8 mouse cellular contexts compared by ENCODE assay signal in genomic region chr7:90426020-90427001, GRCm38 (mm10). TPM values are rescaled to one million over a fixed set of nuclear protein-coding genes. Genes with fewer than 3 reads are reported as not detected.
DNase-seq lines count a peak whose midpoint lies in the region; ATAC-seq lines count a peak whose summit lies in the region.

Gene Ccdc89 (plus strand): TSS chr7:90426577.

- intact Hi-C loops in heart, postnatal 25 days (cut with DNase I): loop anchor here (5.0 kb wide), 1 partner anchor 444 kb away; the partner anchor contains the start of gene Eed

- no peaks in the 10 kb centered on the region for H3K9me3 ChIP-seq in forebrain, embryonic 16.5 days (ENCODE audit: control insufficient read depth, low read length)
- H3K9me3 ChIP-seq in liver, embryonic 15.5 days (replicated peaks): no peaks in the 10 kb centered on the region
- no peaks in the 10 kb centered on the region for H3K9me3 ChIP-seq in neural tube, embryonic 11.5 days (ENCODE audit: control insufficient read depth, low read length)

- peak within 1 kb of the TSS; percentile 44 for H3K4me3 ChIP-seq in forebrain, embryonic 16.5 days (replicated peaks; ENCODE audit: low read length)
- H3K4me3 ChIP-seq in liver, embryonic 15.5 days (replicated peaks): peak within 1 kb of the TSS; percentile 35
- peak within 1 kb of the TSS; percentile 26 for H3K4me3 ChIP-seq in neural tube, embryonic 11.5 days (ENCODE audit: low read depth, low read length)

- peak; percentile 100 for ATAC-seq in forebrain, embryonic 16.5 days
- peak; percentile 86 for ATAC-seq in liver, embryonic 15.5 days (ENCODE audit: insufficient read depth)
- ATAC-seq in neural tube, embryonic 11.5 days (ENCODE audit: insufficient read depth, low FRiP score, low TSS enrichment): peak; percentile 100

- H3K27me3 ChIP-seq in forebrain, embryonic 16.5 days (replicated peaks; ENCODE audit: control insufficient read depth, insufficient read depth, low read length): no peaks in the 10 kb centered on the region
- H3K27me3 ChIP-seq in liver, embryonic 15.5 days: peaks cover 9% of the 10 kb centered on the region; the same call in 1 of the 2 replicates
- no peaks in the 10 kb centered on the region for H3K27me3 ChIP-seq in neural tube, embryonic 11.5 days (ENCODE audit: control insufficient read depth, insufficient read depth, low read length)

- 0 out of 2 replicates have a peak within 1 kb of the TSS, but pooled peaks have one; percentile 38 for H3K27ac ChIP-seq in forebrain, embryonic 16.5 days (ENCODE audit: low read length)
- no peak within 1 kb of the TSS for H3K27ac ChIP-seq in liver, embryonic 15.5 days (replicated peaks)
- no peak within 1 kb of the TSS for H3K27ac ChIP-seq in neural tube, embryonic 11.5 days (ENCODE audit: low read depth, low read length)

- H3K9ac ChIP-seq in forebrain, embryonic 16.5 days (replicated peaks; ENCODE audit: low read depth, low read length): peak within 1 kb of the TSS; percentile 54
- H3K9ac ChIP-seq in liver, embryonic 15.5 days: no peak within 1 kb of the TSS
- peak within 1 kb of the TSS; percentile 32 for H3K9ac ChIP-seq in neural tube, embryonic 11.5 days (ENCODE audit: low read length)

- H3K4me2 ChIP-seq in forebrain, embryonic 16.5 days (ENCODE audit: low read length): peak within 1 kb of the TSS; percentile 76
- peak within 1 kb of the TSS; percentile 55 for H3K4me2 ChIP-seq in liver, embryonic 15.5 days
- peak within 1 kb of the TSS; percentile 59 for H3K4me2 ChIP-seq in neural tube, embryonic 11.5 days (ENCODE audit: low read depth)

- WGBS in forebrain, embryonic 16.5 days: 21% methylated on average over 29 of the region's 29 CpGs
- WGBS in large intestine, adult 2 months: 23% methylated on average over 29 of the region's 29 CpGs
- WGBS in liver, embryonic 15.5 days (ENCODE audit: insufficient replicate concordance): 20% methylated on average over 29 of the region's 29 CpGs
- 23% methylated on average over 29 of the region's 29 CpGs for WGBS in neural tube, embryonic 11.5 days

- H3K4me1 ChIP-seq in forebrain, embryonic 16.5 days (replicated peaks; ENCODE audit: control insufficient read depth, insufficient read depth, low read length): peaks cover 6% of the 10 kb centered on the region; the same call in 1 of the 2 replicates
- no peaks in the 10 kb centered on the region for H3K4me1 ChIP-seq in liver, embryonic 15.5 days (replicated peaks)
- H3K4me1 ChIP-seq in neural tube, embryonic 11.5 days (ENCODE audit: control insufficient read depth, insufficient read depth, low read length): no peaks in the 10 kb centered on the region

- peak; percentile 93 for DNase-seq in MN1 (ENCODE audit: low spot score)
- peak; percentile 88 for DNase-seq in cerebellum, adult 11-12 months
- DNase-seq in heart, postnatal 25 days (ENCODE audit: low spot score): peak; percentile 73
- DNase-seq in large intestine, adult 2 months (ENCODE audit: low read depth, low spot score): peak; percentile 62
- DNase-seq in neural tube, embryonic 11.5 days (ENCODE audit: low spot score): peak; percentile 81
- DNase-seq in testis, postnatal 10 days (ENCODE audit: low spot score): peak; percentile 82

- no peaks in the 10 kb centered on the region for H3K36me3 ChIP-seq in forebrain, embryonic 16.5 days (ENCODE audit: control insufficient read depth, insufficient read depth)
- no peaks in the 10 kb centered on the region for H3K36me3 ChIP-seq in liver, embryonic 15.5 days (replicated peaks)
- no peaks in the 10 kb centered on the region for H3K36me3 ChIP-seq in neural tube, embryonic 11.5 days (ENCODE audit: control insufficient read depth, insufficient read depth, low read length)

RNA-seq across cellular contexts. Expression of gene Ccdc89, which starts in this region (rescaled TPM):
- 1.3 and 1.5 TPM in 2 replicates for polyA plus RNA-seq in forebrain, embryonic 16.5 days (2015; fragmentation: Nextera tagmentation; extraction: Ambion mirVana)
- total RNA-seq in heart, postnatal 25 days (2021): under 1 TPM; 0.26 to 0.28 TPM
- 0.09 TPM in 1 of 2 replicates, not detected in the other for polyA plus RNA-seq in large intestine, adult 2 months (2012; rRNA removed)
- 0.13 TPM in 2 replicates for polyA plus RNA-seq in liver, embryonic 15.5 days (2015; fragmentation: Nextera tagmentation; extraction: Ambion mirVana)
- 2.4 and 3.0 TPM in 2 replicates for polyA plus RNA-seq in neural tube, embryonic 11.5 days (2014; fragmentation: Nextera tagmentation; extraction: Ambion mirVana)

Comparison
In these comparisons a context has a peak if more than half of its experiments do, and no peak if none do; other contexts are left out.
1. Peak in DNase-seq in heart, postnatal 25 days; RNA of the gene not detected or under 1 TPM.
2. Peak in DNase-seq in large intestine, adult 2 months; RNA of the gene not detected or under 1 TPM.
3. Peak in ATAC-seq, H3K4me3 ChIP-seq and H3K4me2 ChIP-seq in liver, embryonic 15.5 days; RNA of the gene not detected or under 1 TPM.